Mouse (Mus musculus) limb, embryonic 13.5 days (tissue): Measurements from ENCODE around the gene Krtap9-5. TPM values are rescaled to one million over a fixed set of nuclear protein-coding genes. Genes with fewer than 3 reads are reported as not detected.
A peak's percentile ranks its signal among the peaks of the same experiment; 100 is the strongest.

ENCODE experiments used
- ATAC-seq: fragments of 200-750 bp; cut with Nextera tagmentation; 2 replicates; pipeline ENCODE4 v1.8.0; 2017; ENCODE audit warnings: low read depth, moderate number of reproducible peaks, moderate TSS enrichment; ENCODE audit not compliant: low FRiP score
- H3K27ac ChIP-seq: fragments of 300-500 bp; sonication (generic); 2 replicates; pipeline ENCODE4 v1.5.1; 2015; ENCODE audit warnings: inconsistent platforms, mild to moderate bottlenecking, moderate library complexity
- H3K27me3 ChIP-seq: fragments of 300-500 bp; sonication (generic); 2 replicates; pipeline ENCODE4 v1.6.1; 2015; ENCODE audit warnings: mild to moderate bottlenecking, inconsistent platforms
- H3K36me3 ChIP-seq: fragments of 300-500 bp; sonication (generic); 2 replicates; pipeline ENCODE4 v1.6.1; 2015; ENCODE audit warnings: inconsistent platforms, mild to moderate bottlenecking, moderate library complexity
- H3K4me1 ChIP-seq: fragments of 300-500 bp; sonication (generic); 2 replicates; pipeline ENCODE4 v1.6.1; 2015; ENCODE audit warnings: inconsistent platforms
- H3K4me2 ChIP-seq: fragments of 300-500 bp; sonication (generic); replicated peaks from 2 replicates; pipeline ENCODE4 v1.6.1; 2015; ENCODE audit warnings: inconsistent platforms, mild to moderate bottlenecking, moderate library complexity
- H3K4me3 ChIP-seq: fragments of 300-500 bp; sonication (generic); 2 replicates; pipeline ENCODE4 v1.5.1; 2015; ENCODE audit warnings: moderate library complexity, mild to moderate bottlenecking, inconsistent platforms
- H3K9ac ChIP-seq: fragments of 300-500 bp; sonication (generic); 2 replicates; pipeline ENCODE4 v1.6.1; 2015; ENCODE audit warnings: mild to moderate bottlenecking, inconsistent platforms
- H3K9me3 ChIP-seq: fragments of 300-500 bp; sonication (generic); 2 replicates; pipeline ENCODE4 v1.6.1; 2016; ENCODE audit warnings: inconsistent platforms
- WGBS: fragments of 180-500 bp; shearing (Covaris S2); methylation state at CpG from one replicate; pipeline ENCODE4 v1.1.7; 2015; 5-methylcytosine and 5-hydroxymethylcytosine counted together
- polyA plus RNA-seq: library from polyadenylated mRNA; unstranded; fragments of >200 nt; fragmentation: Nextera tagmentation; extraction: Ambion mirVana; gene quantifications from 2 replicates; pipeline ENCODE4 v1.2.1, GENCODE M21; 2015

Krtap9-5 gene
- polyA plus RNA-seq, 1 experiment from 2014 or later: not detected

GRCm38 (mm10) chr11:99988530-99988929 lies 40.3 kb downstream of the Krtap9-5 start:
- 91% methylated on average over 3 of the region's 3 CpGs for WGBS
- Histone ChIP-seq H3K4me3 (no peak overlapping the region), H3K9ac (no peak overlapping the region), H3K9me3 (no peaks in the 10 kb centered on the region), H3K27ac (no peak overlapping the region), H3K4me1 (peaks cover 3% of the 10 kb centered on the region), H3K4me2 (no peak overlapping the region), H3K36me3 (no peaks in the 10 kb centered on the region), H3K27me3 (peaks cover 15% of the 10 kb centered on the region)
- ATAC-seq: no peak

- Histone ChIP-seq H3K36me3 (no peaks in the 10 kb centered on the region), H3K4me1 (peaks cover 11% of the 10 kb centered on the region), H3K27ac (no peak overlapping the region), H3K9ac (no peak overlapping the region), H3K4me2 (no peak overlapping the region), H3K27me3 (peaks cover 23% of the 10 kb centered on the region), H3K4me3 (no peak overlapping the region), H3K9me3 (no peaks in the 10 kb centered on the region)
- no peak for ATAC-seq
- 86% methylated on average over 6 of the region's 6 CpGs for WGBS
These were observed 41.7 kb downstream of the Krtap9-5 start for GRCm38 (mm10) chr11:99989881-99990405.

GRCm38 (mm10) chr11:99990571-99990970 lies 42.3 kb downstream of the Krtap9-5 start:
- Histone ChIP-seq H3K36me3 (no peaks in the 10 kb centered on the region), H3K27me3 (peaks cover 29% of the 10 kb centered on the region), H3K27ac (no peak overlapping the region), H3K4me2 (no peak overlapping the region), H3K9me3 (no peaks in the 10 kb centered on the region), H3K4me3 (no peak overlapping the region), H3K4me1 (peaks cover 11% of the 10 kb centered on the region), H3K9ac (no peak overlapping the region)
- WGBS: 75% methylated on average over 3 of the region's 3 CpGs
- no peak for ATAC-seq

GRCm38 (mm10) chr11:99993620-99994383 lies 45.5 kb downstream of the Krtap9-5 start, which contains the start of gene Krtap17-1:
Krtap17-1 (minus strand) TSS chr11:99993994.
- H3K4me2 ChIP-seq: peak within 1 kb of the TSS; percentile 53
- peaks cover 32% of the 10 kb centered on the region for H3K27me3 ChIP-seq
- no peak within 1 kb of the TSS for H3K9ac ChIP-seq
- ATAC-seq: no peak
- no peaks in the 10 kb centered on the region for H3K9me3 ChIP-seq
- peaks cover 11% of the 10 kb centered on the region for H3K4me1 ChIP-seq
- H3K36me3 ChIP-seq: no peaks in the 10 kb centered on the region
- H3K4me3 ChIP-seq: peak within 1 kb of the TSS; percentile 15
- H3K27ac ChIP-seq: no peak within 1 kb of the TSS
- WGBS: 20% methylated on average over 26 of the region's 26 CpGs

GRCm38 (mm10) chr11:99994384-99994661 lies 46.0 kb downstream of the Krtap9-5 start:
- H3K4me3 ChIP-seq: no peak overlapping the region
- 51% methylated on average over 4 of the region's 4 CpGs for WGBS
- no peaks in the 10 kb centered on the region for H3K9me3 ChIP-seq
- no peaks in the 10 kb centered on the region for H3K36me3 ChIP-seq
- H3K27me3 ChIP-seq: peaks cover 32% of the 10 kb centered on the region
- peak overlapping the region; percentile 53; the same call in 1 of the 2 replicates for H3K4me2 ChIP-seq
- peaks cover 11% of the 10 kb centered on the region for H3K4me1 ChIP-seq
- H3K27ac ChIP-seq: no peak overlapping the region
- H3K9ac ChIP-seq: no peak overlapping the region
- no peak for ATAC-seq

- no peaks in the 10 kb centered on the region for H3K36me3 ChIP-seq
- H3K4me2 ChIP-seq: no peak overlapping the region
- peaks cover 16% of the 10 kb centered on the region for H3K27me3 ChIP-seq
- H3K9ac ChIP-seq: no peak overlapping the region
- no peak overlapping the region for H3K4me3 ChIP-seq
- WGBS: 95% methylated on average over 7 of the region's 7 CpGs
- H3K4me1 ChIP-seq: peaks cover 2% of the 10 kb centered on the region
- no peak overlapping the region for H3K27ac ChIP-seq
- no peak for ATAC-seq
- peaks cover 5% of the 10 kb centered on the region; the same call in 1 of the 2 replicates for H3K9me3 ChIP-seq
These were observed 50.8 kb downstream of the Krtap9-5 start for GRCm38 (mm10) chr11:99999091-99999490.

Other genes with a start within 250 kb of the Krtap9-5 start
- not detected in 2 replicates for gene Gm14180, start 214.2 kb upstream of the Krtap9-5 start, polyA plus RNA-seq
- not detected in 2 replicates for gene Gm11595, start 175.6 kb upstream of the Krtap9-5 start, polyA plus RNA-seq
- gene Krtap4-8, start 167.8 kb upstream of the Krtap9-5 start, polyA plus RNA-seq: not detected in 2 replicates
- not detected in 2 replicates for gene Krtap4-9, start 163.3 kb upstream of the Krtap9-5 start, polyA plus RNA-seq
- gene Gm11596, start 155.0 kb upstream of the Krtap9-5 start, polyA plus RNA-seq: not detected in 2 replicates
- not detected in 2 replicates for gene Gm11569, start 149.5 kb upstream of the Krtap9-5 start, polyA plus RNA-seq
- gene Gm11554, start 144.0 kb upstream of the Krtap9-5 start, polyA plus RNA-seq: not detected in 2 replicates
- not detected in 2 replicates for gene Krtap4-13, start 138.6 kb upstream of the Krtap9-5 start, polyA plus RNA-seq
- gene Gm11564, start 132.8 kb upstream of the Krtap9-5 start, polyA plus RNA-seq: not detected in 2 replicates
- gene 2300003K06Rik, start 110.4 kb upstream of the Krtap9-5 start, polyA plus RNA-seq: not detected in 2 replicates
- gene Krtap4-16, start 96.9 kb upstream of the Krtap9-5 start, polyA plus RNA-seq: not detected in 2 replicates
- not detected in 2 replicates for gene Gm11568, start 90.6 kb upstream of the Krtap9-5 start, polyA plus RNA-seq
- gene Gm11559, start 84.0 kb upstream of the Krtap9-5 start, polyA plus RNA-seq: not detected in 2 replicates
- not detected in 2 replicates for gene Krtap9-1, start 75.1 kb upstream of the Krtap9-5 start, polyA plus RNA-seq
- not detected in 2 replicates for gene Gm11567, start 69.3 kb upstream of the Krtap9-5 start, polyA plus RNA-seq
- gene Krtap31-1, start 40.6 kb upstream of the Krtap9-5 start, polyA plus RNA-seq: not detected in 2 replicates
- not detected in 2 replicates for gene Gm11565, start 33.7 kb upstream of the Krtap9-5 start, polyA plus RNA-seq
- not detected in 2 replicates for gene Krtap31-2, start 12.2 kb upstream of the Krtap9-5 start, polyA plus RNA-seq
- gene Krtap29-1, start 30.6 kb downstream of the Krtap9-5 start, polyA plus RNA-seq: not detected in 2 replicates
- gene Krtap16-1, start 38.1 kb downstream of the Krtap9-5 start, polyA plus RNA-seq: not detected in 2 replicates
- gene Krtap17-1, start 45.5 kb downstream of the Krtap9-5 start, polyA plus RNA-seq: 0.52 and 0.66 TPM in 2 replicates
- gene Krt33a, start 67.7 kb downstream of the Krtap9-5 start, polyA plus RNA-seq: not detected in 2 replicates
- 0.38 and 0.43 TPM in 2 replicates for gene Krt33b, start 81.4 kb downstream of the Krtap9-5 start, polyA plus RNA-seq
- not detected in 2 replicates for gene Krt34, start 93.1 kb downstream of the Krtap9-5 start, polyA plus RNA-seq
- gene Krt31, start 102.1 kb downstream of the Krtap9-5 start, polyA plus RNA-seq: 0.11 TPM in 1 of 2 replicates, not detected in the other
- not detected in 2 replicates for gene Krt32, start 139.8 kb downstream of the Krtap9-5 start, polyA plus RNA-seq
- 0.80 and 1.0 TPM in 2 replicates for gene Krt35, start 147.8 kb downstream of the Krtap9-5 start, polyA plus RNA-seq
- gene Krt36, start 157.2 kb downstream of the Krtap9-5 start, polyA plus RNA-seq: 0.14 TPM in 1 of 2 replicates, not detected in the other
- not detected in 2 replicates for gene Krt13, start 173.1 kb downstream of the Krtap9-5 start, polyA plus RNA-seq
- 151 and 172 TPM in 2 replicates for gene Krt15, start 187.5 kb downstream of the Krtap9-5 start, polyA plus RNA-seq
- gene Krt19, start 200.2 kb downstream of the Krtap9-5 start, polyA plus RNA-seq: 18.6 and 21.8 TPM in 2 replicates
- not detected in 2 replicates for gene Krt9, start 244.8 kb downstream of the Krtap9-5 start, polyA plus RNA-seq